Mouse (Mus musculus): Measurements from ENCODE around the gene Ltb4r1.
A peak's percentile ranks its signal among the peaks of the same experiment; 100 is the strongest.

Gene Ltb4r1

DNA sequence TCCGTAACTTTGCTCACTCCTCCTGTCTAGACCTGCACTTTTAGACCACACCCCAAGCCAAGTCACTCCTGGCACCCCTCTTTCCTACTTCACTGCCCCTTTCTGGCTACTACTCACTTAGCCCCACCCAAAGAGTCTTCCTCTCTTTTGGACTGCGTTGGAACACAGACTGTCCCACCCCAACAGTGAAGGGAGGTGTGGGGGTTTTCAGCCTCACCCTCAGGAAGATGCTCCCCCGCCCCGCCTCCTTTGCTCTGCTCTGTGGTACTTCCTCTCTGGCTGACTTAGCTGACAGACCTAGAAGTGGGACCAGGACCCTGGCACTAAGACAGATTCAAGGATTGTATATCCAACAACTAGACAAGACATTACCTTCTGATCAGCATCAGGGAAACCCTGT, at the start of gene Ltb4r1:
Ltb4r1 (plus strand) TSS at position 267 of the 400 bp plus-strand sequence.
- no peak for DNase-seq (ENCODE audit: low spot score)

DNA sequence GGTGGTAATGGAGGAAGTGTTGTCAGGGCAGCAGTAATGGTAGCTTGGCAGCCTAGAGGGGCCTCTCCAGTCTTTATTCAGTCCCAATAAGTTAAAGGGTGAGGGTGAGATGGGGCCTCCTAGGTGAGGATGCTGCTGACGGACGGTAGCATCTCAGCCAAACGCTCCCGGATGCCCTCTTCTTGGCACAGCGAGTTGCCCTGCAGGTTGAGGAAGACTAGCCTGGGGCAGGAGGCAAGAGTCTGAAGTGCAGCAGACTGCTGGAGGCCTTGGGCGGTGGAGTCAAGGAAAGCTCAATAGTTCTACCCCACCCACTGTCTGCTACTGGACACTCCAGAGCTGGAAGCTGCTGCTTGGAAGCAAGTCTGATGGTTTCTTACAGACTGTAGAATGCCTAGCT, 49.5 kb upstream of the Ltb4r1 start:
- DNase-seq (ENCODE audit: low spot score) = no peak

DNA sequence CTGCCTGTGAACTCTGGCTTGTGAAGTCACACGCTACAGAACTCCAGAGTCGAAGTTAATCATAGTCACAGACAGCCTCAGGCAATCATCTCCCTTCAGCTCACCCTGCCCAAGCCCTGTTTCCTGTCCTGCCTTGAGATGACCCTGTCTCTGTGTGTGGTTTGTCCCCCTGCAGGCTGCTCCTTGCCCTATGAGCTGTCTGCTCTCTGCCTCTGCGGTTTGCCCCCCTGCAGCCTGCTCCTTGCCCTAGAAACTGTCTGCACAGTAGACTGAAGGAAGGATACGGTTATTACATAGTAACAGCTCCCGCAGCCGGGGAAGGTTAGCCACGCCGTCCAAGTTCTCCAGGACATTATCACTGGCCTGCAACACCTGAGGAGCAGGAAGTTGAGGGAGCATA, 48.9 kb upstream of the Ltb4r1 start:
- DNase-seq (ENCODE audit: low spot score) = no peak

DNA sequence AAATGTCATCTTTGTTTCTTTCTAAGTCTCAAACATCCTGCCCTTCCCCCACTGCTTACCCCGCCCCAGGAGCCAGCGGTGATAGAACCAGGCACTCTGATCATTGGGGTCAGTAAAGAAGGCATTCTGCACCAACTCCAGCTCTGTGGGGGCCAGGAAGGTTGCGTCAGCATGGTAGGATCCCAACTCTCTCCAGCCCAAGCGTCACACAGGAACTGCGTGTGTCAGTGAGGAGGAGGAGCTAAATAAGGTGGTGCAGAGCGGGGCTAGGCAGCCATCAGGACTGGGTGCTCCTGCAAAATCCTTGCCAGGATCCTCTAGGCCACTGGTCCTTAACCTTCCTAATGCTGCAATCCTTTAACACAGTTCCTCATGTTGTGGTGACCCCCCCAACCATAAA, 46.0 kb upstream of the Ltb4r1 start:
- DNase-seq (ENCODE audit: low spot score) = no peak

DNA sequence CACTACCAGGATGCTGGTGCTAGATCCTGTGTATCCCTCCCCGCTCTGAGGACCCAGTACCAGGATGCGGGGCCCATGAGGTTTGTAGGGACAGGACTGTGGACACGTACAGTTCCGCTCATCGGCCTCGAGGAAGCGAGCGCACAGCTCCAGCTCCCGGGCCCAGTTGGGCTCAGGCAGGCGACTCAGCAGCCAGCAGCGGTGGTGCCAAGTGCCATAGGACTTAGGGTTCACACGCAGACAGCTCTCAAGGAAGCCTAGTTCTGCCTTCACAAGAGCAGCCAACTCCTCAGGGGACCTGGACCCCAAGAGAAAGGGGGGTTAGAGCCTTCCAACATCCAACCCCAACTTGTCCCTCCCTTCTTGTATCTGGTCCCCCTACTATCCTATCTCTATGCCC, 45.1 kb upstream of the Ltb4r1 start:
- DNase-seq (ENCODE audit: low spot score) = no peak

DNA sequence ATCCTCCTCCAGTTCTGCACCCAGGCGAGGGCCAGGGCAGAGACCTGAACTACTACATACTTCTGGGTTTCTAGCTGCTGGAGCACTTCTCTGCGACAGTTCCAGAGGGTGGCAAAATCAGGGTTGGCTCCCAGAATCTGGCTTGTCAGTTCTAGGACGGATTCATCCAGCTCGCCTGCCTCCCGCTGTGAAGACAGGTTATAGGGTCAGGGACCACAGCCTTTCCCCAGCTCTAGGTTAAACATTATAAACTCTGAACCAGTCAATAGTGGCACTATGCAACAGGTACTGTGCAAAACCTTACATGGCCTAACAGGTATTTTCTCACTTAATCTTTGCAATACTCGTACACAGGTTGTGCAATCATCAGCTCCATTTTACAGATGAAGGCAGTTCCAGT, 44.7 kb upstream of the Ltb4r1 start:
- DNase-seq (ENCODE audit: low spot score) = no peak

DNA sequence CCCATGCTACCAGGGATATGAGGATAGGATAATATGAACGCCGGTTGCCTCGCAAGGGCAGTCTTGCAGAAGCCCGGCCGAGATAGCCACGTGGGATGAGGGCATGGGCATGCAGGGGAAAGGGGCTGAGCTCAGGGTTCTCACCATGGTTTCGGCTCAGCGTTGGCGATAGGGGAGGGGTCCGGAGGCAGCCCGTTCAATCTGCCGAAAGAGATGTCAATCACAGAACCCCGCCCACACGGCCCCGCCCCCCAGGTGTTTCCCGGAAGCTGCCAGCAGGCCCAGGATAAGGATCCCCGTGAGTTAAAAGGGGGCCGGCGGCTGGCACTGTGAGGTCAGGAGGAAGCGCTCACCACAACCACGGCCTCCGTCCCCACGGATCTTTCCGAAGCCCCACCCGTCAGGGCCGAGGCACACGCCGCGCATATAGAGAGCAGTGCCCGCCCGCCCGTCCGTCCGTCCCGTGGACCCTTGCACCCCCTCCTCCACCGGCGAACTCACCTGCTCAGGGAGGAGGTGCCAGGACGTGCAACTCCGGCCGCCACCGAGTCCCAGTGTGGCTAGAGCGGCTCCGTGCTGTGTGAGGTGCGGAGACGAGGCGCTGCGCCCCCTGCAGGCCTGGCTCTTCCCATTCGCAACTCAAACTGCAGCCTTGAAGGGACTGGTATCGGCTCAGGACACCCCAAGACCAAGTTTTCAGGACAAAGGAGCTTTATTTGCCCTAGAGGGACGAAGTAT, 43.9 kb upstream of the Ltb4r1 start, which contains the start of gene Rabggta:
Rabggta (minus strand) TSS at position 564 of the 738 bp plus-strand sequence.
- DNase-seq (ENCODE audit: low spot score) = peak; percentile 93

DNA sequence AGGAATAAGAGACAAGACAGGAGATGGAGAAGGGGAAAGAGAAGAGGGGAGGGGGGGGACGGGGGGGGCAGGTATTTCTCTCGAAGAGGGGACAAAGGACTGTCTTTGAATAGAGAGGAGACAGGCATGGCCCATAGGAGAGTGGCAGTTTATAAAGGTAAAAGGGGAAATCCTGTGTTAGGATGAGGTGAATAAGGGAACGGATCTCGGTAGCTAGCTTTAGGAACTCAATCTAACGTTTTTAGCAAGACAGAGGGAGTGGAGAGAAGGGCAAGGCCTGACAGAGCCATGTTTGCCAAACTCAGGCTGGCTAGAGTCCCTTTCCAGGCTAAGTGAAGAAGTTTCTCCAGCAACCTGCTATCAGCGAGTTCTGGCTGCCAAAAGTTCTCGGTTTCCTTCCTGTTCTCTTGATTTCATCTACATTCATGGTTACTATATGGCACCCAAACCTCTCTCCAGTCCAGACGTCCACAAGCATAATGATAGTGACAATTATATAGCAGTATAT, 43.3 kb upstream of the Ltb4r1 start:
- no peak for DNase-seq (ENCODE audit: low spot score)

DNA sequence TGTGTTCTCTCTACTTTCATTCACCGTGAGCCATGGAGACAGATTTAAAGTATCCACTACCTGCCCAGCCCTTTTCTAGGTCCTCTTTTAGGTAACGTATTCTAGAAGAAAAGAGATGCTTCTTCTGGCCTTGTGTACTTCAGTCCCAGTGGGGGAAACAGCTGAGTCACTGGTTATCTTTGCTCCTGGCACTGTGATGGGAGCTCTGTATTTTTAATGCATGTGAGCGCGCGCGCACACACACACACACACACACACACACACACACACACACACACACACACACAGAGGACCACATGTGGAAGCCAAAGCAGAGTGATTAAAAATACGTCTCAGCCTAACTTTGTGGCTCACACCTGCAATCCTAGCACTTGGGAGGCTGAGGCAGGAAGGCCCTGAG, 42.3 kb upstream of the Ltb4r1 start:
- no peak for DNase-seq (ENCODE audit: low spot score)

DNA sequence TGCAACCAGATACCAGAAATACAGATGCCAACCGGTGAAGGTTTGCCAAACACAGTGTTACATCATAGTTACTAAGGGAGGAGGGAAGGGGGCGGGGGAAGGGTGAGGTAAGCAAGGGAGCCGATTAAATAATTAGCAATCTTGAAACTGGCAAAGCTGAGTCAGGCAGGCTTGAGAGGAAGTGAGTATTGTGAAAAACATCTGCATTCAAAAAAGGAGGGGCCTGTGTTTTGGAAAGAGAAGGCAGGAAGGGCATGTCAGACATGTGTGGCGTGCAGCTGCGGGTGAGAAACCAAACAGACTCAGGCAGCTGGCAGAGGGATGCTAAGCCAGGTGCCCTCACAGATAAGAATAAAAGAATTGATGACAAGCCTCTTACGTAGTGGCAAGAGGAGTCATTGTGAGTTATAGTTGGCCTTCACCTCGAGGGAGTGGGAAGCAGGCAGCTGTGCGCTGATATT, 41.3 kb upstream of the Ltb4r1 start:
- peak; percentile 82 for DNase-seq (ENCODE audit: low spot score)

DNA sequence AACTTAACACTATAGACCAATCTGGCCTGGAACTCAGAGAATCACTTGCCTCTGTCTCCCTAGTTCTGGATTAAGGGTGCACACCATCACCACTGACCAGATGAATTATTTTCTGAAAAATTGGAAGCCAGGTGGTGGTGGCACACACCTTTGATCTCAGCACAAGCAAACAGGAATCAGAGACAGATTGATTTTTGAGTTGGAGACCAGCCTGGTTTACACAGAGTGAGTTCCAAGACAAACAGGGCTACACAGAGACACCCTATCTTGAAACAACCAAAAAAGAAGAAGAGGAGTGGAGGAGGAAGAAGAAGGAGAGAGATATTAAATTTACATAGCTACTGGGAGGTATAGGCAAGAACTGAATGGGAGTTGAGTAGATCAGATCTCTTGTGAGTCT, 39.5 kb upstream of the Ltb4r1 start:
- DNase-seq (ENCODE audit: low spot score) = no peak

DNA sequence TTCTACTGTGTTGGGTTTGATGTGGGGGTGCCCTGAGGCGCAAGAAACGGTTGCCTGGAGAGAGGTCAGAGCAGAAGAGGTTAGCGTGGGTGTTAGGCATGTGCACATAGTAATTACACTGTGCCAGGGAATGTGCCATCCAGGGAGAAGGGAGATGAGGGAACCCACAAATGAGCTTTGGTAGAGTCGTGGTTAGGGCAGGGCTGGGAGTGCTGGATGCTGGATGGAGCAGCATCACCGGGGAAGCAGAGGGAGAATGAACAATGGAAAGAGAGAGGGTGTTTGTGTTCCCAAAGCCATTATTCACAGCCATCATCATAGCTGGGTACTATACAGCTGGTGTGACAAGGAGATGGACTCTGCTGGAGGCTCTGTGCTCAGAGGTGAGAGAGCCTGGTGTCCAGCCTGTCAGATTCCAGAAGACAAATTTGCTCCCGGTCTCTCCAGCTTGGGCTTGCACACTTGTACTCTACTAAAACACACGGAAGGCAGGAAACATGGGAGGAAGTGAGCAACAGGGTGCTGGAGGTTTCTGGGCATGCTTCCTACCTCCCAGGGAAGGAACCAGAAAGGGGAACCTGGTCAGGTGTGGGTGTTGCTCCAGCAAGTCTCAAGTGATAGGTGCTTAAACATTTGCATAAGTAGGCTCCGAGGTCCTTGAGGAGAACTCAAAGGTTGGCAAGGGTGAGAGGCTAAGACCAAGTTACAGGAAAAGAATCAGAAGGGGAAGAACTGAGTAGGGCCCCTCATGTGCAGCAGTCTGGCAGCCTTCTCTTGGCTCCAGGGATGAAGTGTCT, 37.7 kb upstream of the Ltb4r1 start:
- peak; percentile 50 for DNase-seq (ENCODE audit: low spot score)

DNA sequence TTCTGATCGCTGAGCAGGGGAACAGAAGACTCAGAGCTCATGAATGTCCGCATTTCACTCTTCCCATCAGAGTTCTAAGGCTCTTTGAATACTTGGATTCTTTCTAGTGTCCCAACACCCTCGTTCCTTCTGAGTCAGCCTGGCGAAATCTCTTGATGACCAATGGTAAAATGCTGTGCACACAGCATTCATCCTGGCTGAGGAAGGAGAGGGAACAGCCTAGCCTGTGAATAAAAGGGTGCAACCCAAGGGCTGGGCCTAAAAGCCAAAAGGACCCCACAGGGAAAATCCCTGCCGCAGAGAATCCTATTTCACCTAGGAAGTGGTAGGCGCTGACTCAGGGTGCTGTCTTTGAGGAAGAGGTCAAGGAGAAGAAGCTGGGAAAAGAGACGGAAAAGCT, 35.6 kb upstream of the Ltb4r1 start:
- DNase-seq (ENCODE audit: low spot score) = no peak

DNA sequence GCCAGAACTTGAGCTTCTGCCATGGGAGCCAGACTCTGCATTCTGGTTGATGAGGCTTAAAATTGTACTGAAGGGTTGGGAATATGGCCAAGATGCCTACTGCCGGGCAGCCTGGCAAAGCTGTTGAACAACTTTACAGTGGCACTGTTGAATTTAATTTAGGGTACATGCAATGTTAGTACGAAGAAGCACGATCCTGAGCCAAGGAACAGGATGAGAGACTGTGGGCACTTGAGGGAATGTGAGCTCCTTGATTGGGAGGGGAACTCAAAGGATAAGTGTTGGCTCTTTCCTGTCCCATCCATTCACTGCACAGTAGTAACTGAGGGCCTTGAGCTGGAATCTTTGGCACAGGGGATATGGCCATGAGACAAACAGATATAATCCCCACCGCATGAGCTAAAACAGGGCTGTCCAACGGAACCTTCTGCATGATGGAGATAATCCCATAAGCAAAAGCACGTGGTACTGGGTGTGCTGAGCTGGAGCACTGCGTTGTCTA, 35.2 kb upstream of the Ltb4r1 start:
- no peak for DNase-seq (ENCODE audit: low spot score)

DNA sequence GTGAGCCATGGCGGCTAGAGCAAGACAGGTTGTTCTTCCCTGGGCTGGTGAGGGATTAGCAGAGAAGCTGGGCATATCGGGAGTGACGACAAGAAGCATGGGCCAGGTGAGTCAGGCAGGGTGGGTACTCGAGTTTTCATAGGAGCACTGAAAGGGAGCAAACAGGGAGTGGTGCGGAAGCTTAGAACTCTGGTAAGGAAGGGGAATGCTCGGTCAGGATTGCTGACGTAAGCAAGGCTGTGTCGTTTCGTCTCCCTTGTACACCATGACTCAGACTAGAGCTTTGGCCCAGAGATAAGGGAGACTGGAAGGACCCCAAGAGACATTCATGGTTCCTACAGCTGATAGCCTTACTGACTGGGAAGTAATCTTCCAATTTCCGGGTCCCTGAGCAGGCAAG, 31.9 kb upstream of the Ltb4r1 start:
- DNase-seq (ENCODE audit: low spot score) = no peak

DNA sequence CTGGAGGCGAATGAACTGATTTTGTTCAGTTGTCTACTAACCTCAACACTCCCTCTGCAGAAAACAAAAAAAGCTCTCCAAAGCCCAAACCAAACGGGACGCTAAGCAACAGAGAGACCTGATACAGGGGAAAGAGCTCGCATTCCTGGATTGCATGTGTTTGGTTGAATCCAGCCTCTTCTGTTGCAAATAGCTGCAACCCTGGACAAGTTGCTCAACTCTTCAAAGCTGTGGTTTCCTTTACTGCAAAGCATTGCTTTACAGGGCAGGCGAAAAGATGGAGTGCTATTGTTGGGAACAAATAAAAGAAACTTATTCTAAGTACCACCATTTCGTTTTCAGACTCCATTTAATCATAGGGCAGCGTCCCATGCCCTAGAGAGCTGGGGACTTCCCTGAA, 30.9 kb upstream of the Ltb4r1 start:
- DNase-seq (ENCODE audit: low spot score) = no peak

DNA sequence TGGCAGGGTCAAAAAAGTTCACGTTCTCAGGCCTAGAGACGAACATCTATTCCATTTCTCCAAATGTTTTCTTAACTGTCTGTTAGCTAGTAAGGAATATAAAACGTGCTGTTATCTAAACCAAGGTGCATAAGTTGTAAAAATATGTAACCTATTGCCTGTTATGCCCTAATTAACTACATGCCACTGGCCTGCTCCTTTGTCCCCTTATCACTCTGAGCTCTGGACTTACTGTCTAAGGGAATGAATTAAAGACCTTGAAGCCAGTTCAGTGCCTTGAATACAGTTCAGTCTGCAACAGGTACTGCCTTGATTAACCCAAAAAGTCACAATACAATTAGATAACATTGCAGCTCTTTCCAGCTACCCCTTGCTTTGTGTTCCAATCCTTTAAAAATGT, 30.4 kb upstream of the Ltb4r1 start:
- DNase-seq (ENCODE audit: low spot score) = no peak

DNA sequence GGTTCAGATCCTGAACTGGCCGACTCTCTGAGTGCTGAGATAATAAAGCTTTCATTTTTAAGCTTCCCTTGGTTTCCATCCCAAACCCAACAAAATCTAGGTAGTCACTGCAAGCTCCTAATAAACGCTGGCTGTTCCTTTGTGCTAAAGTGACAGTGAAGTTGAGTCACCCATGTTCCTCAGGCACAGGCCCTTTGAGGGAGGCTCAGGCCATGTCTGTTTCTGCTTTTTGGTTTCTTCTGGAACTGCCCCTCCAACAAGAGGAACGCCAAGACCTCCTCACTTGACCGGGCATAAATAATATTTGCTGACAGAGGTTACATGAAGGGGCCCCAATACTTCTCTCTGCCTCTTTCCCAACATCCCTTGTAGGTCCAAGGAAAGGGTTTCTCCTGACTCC, 30.0 kb upstream of the Ltb4r1 start:
- DNase-seq (ENCODE audit: low spot score) = no peak

DNA sequence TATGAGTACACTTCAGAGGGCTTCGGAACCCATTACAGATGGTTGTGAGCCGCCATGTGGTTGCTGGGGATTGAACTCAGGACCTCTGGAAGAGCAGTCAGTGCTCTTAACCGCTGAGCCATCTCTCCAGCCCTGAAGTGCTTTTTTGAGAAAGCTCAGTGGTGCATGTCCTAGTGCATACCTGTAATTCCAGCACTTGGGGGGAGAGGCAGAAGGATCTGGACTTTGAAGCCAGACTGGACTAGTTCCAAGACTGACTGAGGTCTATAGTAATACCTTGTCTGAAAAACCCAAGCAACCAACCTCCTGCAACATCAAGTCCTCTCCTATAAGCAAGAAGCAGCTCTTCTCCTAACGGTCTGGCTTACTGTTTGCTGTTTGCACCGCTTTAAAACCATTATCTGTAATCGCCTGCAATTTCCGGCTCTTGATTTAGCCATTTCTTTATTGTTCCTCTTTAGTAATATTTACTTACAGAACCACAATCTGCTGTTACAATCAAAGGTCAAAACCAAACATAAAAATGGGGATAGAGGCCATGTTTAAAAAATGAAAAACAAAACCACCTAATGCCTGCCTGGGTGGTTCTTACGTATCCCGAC, 28.6 kb upstream of the Ltb4r1 start:
- DNase-seq (ENCODE audit: low spot score) = no peak

DNA sequence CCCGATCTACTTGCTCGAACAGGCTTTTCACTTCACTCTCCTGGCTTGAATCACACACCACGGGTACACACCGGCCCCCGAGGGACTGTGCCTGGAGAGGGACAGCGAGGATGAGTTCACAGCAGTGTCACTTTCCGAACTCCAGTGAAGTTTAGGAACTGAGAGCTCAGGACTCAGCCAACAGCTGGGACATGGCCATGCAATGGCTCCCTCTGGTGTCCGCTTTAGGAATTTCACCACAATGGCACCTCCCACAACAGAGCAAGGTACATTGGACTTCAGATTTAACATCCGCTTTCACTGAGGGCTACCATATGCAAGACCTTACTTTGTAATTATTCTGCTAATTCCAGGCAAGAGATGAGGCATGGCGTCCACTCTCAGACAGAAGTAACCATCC, 22.1 kb upstream of the Ltb4r1 start:
- peak; percentile 90 for DNase-seq (ENCODE audit: low spot score)

DNA sequence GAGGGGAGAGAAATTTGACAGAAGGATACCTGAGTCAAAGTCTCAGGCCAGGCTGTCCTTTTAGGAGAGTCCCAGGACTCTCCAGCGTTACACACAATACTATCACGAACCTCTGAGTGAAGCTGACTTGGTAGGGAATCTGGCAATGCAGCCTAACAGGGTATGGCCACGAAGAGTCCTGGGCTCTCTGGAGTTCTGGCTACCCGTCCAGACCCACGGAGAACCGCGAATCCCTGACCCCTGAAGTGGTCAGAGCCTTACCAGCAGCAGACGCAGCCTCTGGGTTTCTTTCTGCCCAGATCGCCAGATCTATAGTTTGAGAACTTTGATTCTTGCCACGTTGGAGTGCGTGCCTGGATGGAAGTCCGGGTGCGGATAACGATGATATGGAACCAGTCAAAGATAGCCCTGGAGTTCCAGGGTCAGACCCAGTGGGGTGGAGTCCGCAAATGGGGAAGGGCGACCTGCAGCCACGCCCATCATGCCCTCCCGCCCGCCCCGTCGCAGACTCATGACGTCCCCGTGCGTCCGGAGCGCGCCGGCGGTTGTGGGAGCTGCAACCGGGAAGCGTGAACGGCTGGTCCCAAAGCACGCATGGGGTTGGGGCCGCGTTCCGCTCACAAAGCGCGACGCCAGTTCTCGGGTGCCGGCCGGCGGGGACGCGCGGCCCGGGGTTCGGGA, 20.4 kb upstream of the Ltb4r1 start, which contains the start of the genes Dhrs1 and Nop9:
Dhrs1 (minus strand) TSS at position 511 of the 681 bp plus-strand sequence.
Nop9 (plus strand) TSS at position 514 of the 681 bp plus-strand sequence.
- peak; percentile 87 for DNase-seq (ENCODE audit: low spot score)

DNA sequence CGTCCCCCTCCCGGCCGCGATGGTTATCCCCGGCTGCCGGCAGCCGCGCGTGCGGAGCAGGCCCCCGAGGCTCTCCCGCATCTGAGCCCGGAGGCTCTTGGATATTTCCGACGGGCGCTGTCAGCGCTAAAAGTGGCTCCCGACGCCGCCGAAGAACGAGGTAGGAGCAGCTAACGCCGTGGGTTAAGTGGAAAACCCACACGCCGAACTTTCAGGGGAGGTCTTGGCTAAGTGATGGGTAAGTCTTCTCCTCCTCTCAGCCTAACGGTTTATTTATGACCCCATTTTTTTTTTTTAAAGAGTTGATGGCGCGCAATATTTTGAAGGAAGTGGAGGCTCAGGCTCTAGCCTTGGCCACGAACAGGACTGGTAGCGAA, 19.9 kb upstream of the Ltb4r1 start:
- DNase-seq (ENCODE audit: low spot score) = no peak
